Mouse (Mus musculus): ENCODE measurements around the gene Zfp974.
A peak's percentile ranks its signal among the peaks of the same experiment; 100 is the strongest.
"Not testable (repeated sequence)": the region's sequence is repeated elsewhere in the genome, so short reads cannot be mapped to it uniquely, and the experiment has no call there.

The Zfp974 gene

DNA sequence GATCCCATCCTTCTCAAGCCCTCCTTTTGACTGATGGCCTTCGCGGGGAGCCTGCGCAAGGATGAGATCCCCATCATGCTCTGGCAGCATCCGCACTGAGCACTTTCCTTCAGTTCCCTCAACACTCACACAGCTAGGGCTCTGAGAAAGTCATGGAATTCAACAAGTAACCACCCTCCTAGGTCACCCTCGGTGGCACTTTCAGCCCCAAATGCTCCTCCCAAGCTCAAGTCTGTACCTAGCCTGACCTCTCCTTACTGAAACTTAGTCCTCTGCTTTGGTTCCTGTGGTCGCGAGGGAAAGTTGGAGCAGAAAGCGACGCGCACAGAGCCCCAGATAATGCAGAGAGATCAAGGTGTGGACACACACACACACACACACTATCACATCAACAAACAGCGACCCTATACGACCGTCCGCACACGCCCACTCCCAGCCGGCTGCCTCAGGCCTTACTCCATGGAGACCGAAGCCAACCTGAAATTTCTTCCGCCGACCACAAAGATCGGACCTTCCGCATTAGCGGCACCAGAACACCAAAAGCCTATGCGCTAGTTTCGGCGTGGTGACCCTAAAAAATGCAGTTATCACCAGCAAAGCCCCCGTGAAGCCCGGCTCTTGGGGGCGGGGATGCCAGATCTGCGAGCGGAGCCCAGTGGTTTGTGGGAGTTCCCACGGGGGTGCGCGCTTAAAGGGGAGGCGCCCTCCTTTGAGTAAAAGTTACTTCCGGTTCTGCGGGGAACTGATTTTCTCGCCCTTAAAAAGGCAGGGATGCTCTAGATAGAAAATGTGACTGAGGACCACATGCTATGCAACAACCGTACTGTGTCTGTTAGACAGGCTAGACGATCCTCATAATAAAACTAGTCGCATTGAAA is at the start of gene Zfp974:
Gene Zfp974 (minus strand): TSS at position 643 of the 878 bp plus-strand sequence.
- peak; percentile 87 for ATAC-seq (ENCODE audit: low TSS enrichment)

GRCm38 (mm10) chr7:27949451-27949850 is 20.2 kb upstream of the Zfp974 start:
- not testable (repeated sequence) for ATAC-seq (ENCODE audit: low TSS enrichment)

DNA sequence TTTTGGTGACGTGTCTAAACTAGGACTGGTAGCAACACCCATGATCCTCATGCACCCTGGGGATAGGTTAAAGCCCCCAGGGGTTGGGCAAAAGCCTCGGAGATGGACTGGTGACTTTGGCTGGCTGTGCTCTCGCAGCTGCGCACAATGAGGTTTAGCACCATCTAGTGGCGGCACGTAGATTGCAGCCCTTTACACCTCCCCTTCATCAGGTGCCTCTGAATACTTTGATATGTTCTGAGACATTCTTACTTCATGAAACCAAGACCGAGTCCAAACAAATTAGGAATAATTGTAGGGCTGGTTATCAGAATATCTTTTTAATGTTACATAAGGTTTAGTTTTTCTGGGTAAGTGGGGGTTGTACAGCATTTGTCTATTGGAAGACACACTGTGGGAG is 12.6 kb upstream of the Zfp974 start:
- ATAC-seq (ENCODE audit: low TSS enrichment), result not testable (repeated sequence)

- ATAC-seq (ENCODE audit: low TSS enrichment), result not testable (repeated sequence)
These were observed 4.5 kb upstream of the Zfp974 start for GRCm38 (mm10) chr7:27933800-27934158.

GRCm38 (mm10) chr7:27933050-27933799 is 4.0 kb upstream of the Zfp974 start:
- ATAC-seq (ENCODE audit: low TSS enrichment), result no peak

DNA sequence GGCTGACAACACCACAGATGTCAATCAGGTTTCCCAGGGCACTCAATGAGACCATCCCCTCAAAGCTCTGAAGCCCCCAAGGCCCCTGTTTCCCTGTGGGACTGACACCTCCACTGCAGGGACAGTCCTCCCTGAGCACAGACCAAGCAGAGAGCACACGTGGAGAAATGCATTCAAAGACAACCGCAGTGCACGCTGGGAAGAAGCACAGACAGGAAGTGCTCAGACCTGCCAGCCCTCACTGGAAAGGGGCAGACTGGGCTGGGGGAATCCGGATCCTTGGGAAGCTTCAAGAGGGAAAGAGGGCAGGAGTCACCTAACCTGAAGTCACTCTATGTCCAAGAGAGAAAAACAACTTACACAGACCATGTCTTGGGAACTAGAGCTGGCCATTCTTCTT is 2.2 kb downstream of the Zfp974 start:
- not testable (repeated sequence) for ATAC-seq (ENCODE audit: low TSS enrichment)

DNA sequence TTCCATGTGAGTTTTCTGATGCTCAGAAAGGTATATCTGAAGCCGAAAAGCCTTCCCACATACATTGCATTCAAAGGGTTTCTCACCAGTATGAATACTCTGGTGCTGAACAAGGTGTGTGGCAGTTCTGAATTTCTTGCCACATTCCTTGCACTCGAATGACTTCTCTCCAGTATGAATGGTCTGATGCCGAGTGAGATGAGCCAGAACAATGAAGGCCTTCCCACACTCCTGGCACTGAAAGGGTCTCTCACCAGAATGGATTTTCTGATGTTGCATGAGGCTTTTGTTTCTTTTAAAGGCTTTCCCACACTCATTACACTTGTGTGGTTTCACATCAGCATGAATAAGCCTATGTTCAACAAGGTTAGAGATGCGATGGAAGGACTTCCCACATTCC is 18.3 kb downstream of the Zfp974 start:
- ATAC-seq (ENCODE audit: low TSS enrichment), result not testable (repeated sequence)

- no peak for ATAC-seq (ENCODE audit: low TSS enrichment)
These were observed 24.0 kb downstream of the Zfp974 start for GRCm38 (mm10) chr7:27905061-27905848.

- ATAC-seq (ENCODE audit: low TSS enrichment), result no peak
These were observed 28.7 kb downstream of the Zfp974 start for GRCm38 (mm10) chr7:27900601-27901000.

DNA sequence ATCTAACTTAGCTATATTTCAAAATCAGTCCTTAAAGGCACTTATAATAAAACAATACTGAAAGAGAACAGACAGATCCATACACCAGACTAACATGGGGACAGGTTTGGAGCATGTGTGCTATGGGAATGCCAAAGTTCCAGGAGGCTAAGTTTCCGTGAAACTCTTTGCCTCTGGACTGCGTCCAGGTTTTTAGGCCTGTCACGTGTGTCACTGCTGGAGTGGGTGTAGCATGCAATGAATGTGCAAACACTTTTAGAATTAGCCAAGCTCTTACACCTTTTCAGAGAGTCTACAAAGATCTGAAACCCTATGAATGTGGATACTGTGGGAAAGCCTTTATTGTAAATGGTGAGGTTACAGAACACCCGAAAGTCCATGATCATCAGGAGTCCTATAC is 47.5 kb downstream of the Zfp974 start:
- no peak for ATAC-seq (ENCODE audit: low TSS enrichment)

DNA sequence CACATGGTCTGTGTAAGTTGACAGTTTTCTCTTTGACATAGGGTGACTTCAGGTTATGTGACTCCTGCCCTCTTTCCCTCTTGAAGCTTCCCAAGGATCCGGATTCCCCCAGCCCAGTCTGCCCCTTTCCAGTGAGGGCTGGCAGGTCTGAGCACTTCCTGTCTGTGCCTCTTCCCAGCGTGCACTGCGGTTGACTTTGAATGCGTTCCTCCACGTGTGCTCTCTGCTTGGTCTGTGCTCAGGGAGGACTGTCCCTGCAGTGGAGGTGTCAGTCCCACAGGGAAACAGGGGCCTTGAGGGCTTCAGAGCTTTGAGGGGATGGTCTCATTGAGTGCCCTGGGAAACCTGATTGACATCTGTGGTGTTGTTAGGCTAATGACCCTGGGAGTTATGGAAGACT is 66.7 kb downstream of the Zfp974 start:
- not testable (repeated sequence) for ATAC-seq (ENCODE audit: low TSS enrichment)

DNA sequence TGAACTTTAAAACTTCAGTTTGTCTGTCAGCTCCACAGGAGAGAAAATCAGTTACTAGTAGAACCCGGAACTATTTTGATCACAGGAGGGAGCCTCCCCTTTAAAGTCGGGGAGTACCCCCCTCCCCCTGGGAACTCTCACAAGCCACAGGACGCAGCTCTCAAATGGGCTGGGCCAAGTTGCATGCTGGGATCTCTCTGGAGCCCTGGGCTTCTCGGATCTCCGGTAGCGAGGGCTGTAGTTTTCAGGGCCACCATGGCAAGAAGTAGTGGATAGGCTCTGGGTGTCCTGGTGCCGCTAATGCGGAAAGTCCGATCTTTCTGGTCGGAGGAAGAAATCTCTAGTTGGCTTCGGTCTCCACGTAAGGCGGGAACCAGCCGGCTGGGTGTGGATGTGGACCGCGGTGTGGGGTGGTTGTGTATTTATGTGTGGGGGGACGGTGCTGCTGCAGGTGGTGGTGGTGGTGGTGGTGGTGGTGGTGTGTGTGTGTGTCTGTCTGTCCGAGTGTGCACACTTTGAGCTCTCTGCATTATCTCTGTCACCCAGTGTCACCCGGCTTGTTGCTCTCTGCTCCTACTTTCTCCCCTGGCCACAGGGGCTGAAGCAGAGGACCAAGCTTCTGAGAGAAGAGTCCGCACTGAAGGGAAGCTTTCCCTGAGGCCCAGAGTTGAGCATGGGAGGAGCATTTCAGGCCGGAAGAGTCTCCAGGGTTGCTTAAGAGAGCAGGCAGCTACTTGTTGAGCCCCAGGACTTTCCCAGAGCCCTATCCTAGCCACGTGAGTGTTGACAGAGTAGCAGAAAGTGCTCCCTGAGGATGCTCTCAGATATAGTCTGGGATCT is 68.6 kb downstream of the Zfp974 start:
- ATAC-seq (ENCODE audit: low TSS enrichment), result peak; percentile 85

DNA sequence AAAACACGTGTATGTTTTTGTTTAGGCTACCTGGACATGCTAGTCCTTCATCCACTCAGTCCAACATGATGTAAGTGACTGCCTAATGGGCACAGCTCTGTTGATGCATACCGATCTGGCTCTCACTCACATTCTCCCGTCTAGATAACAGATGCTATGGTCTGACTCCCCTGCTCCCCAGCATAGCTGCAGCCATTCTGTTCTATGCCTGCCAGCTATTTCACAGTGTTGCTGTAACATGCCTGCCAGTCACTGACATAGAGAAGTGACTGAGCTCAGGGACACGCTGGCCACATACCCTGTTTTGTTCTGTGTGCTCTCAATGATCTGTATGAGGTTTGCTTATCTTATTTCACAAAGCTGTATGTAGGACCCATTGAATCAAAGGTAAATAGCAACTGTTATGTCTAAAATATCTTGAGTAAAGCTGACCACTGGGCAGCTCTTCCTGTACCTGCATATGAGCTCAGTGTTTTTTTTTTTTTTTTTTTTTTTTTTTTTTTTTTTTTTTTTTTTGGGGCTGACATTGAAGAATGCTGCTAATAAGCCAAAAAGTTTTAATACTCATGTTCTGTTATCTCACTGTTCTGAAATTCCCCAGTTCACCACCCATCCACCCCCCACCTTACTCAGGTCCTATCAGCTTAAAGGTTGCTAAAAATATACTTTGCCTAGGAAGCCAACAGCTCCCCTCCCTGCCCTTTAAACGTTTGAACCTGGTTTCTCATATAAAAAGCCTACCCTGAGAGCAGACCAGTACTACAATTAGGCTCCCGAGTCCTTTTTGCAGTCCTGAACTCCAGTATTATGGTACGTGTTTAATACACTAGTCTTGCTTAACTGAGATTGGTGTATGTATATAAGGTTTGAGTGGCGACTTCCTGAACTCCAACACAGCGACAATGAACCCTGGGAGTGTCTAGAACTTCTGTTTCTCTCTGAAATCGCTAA is 69.7 kb downstream of the Zfp974 start:
- no peak for ATAC-seq (ENCODE audit: low TSS enrichment)
